Mouse (Mus musculus) bone marrow, adult 2 months (tissue): Measurements from ENCODE around the gene Rbp1. TPM values are rescaled to one million over a fixed set of nuclear protein-coding genes. Genes with fewer than 3 reads are reported as not detected.

Experiments used
- H3K27ac ChIP-seq: fragments of 200-500 bp; 2 replicates; pipeline ENCODE4 v1.5.1; 2012; ENCODE audit warnings: low read depth, mild to moderate bottlenecking, control low read depth, inconsistent platforms, low read length; ENCODE audit not compliant: control insufficient read depth, poor library complexity, insufficient read depth
- H3K4me1 ChIP-seq: fragments of 200-500 bp; 2 replicates; pipeline ENCODE4 v1.6.1; 2011; ENCODE audit warnings: low read length; ENCODE audit not compliant: control insufficient read depth, insufficient read depth
- H3K4me3 ChIP-seq: fragments of 200-500 bp; replicated peaks from 2 replicates; pipeline ENCODE3; 2011; ENCODE audit warnings: mild to moderate bottlenecking, low read depth, low read length, control low read depth; ENCODE audit not compliant: control insufficient read depth
- CTCF ChIP-seq: fragments of 200-500 bp; IDR thresholded peaks from 2 replicates; pipeline ENCODE4 v1.5.1; 2011; ENCODE audit warnings: low read length, control low read depth; ENCODE audit not compliant: control insufficient read depth, insufficient read depth
- POLR2A ChIP-seq: fragments of 200-500 bp; IDR thresholded peaks from 2 replicates; pipeline ENCODE4 v1.6.1; 2011; ENCODE audit warnings: low read depth, mild to moderate bottlenecking, control low read depth, low read length, borderline replicate concordance; ENCODE audit not compliant: control insufficient read depth
- WGBS: fragments of 180-500 bp; shearing (Covaris S2); methylation state at CpG from one replicate; pipeline ENCODE4 v1.1.7; 2018; 5-methylcytosine and 5-hydroxymethylcytosine counted together
- polyA plus RNA-seq: library from polyadenylated mRNA; stranded (reverse); fragments of >200 nt; gene quantifications from 2 replicates; pipeline ENCODE4 v1.2.4, GENCODE M21; 2011; ENCODE audit warnings: low replicate concordance; ENCODE audit not compliant: missing spikeins, insufficient read depth, insufficient read length

Rbp1 gene
- polyA plus RNA-seq: 2.9 and 4.9 TPM in 2 replicates

DNA sequence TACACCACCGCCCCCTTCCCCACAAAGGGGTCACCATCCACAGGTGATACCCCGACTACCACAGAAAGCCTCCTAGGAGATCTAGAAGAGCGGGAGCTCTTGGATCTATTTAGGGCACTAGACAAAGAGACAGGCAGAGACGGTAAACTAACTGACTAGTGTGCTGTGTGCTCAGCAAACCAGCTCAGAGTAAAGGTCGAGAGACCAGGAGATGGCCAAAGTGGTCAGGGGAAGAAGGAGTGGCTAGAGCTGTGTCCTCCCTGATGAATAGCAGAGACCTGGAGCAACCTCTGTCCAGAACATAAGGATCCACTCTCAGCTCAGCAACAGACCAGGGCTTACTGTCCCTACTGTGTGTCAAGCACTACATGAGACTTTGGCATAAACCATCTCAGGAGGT, at the start of gene Rbp1:
Gene Rbp1, plus strand, starts transcription at position 306 of the 400 bp plus-strand sequence.
- TF ChIP-seq POLR2A (no peak), CTCF (no peak)
- no peak within 1 kb of the TSS for H3K27ac ChIP-seq
- no peak within 1 kb of the TSS for H3K4me3 ChIP-seq
- WGBS: 76% methylated on average over 5 of the region's 5 CpGs
- H3K4me1 ChIP-seq: no peaks in the 10 kb centered on the region; the same call in 1 of the 2 replicates

- Histone ChIP-seq H3K4me3 (no peak overlapping the region), H3K4me1 (no peaks in the 10 kb centered on the region), H3K27ac (no peak overlapping the region)
- WGBS: 94% methylated on average over 5 of the region's 5 CpGs
- TF ChIP-seq CTCF (peak; percentile 23; the same call in 1 of the 2 replicates), POLR2A (no peak)
Measured at GRCm38 (mm10) chr9:98373358-98373757, 49.4 kb upstream of the Rbp1 start.

- WGBS: 93% methylated on average over 11 of the region's 11 CpGs
- TF ChIP-seq POLR2A (no peak), CTCF (no peak)
- H3K4me3 ChIP-seq: no peak overlapping the region
Measured at GRCm38 (mm10) chr9:98374897-98375296, 47.9 kb upstream of the Rbp1 start.

DNA sequence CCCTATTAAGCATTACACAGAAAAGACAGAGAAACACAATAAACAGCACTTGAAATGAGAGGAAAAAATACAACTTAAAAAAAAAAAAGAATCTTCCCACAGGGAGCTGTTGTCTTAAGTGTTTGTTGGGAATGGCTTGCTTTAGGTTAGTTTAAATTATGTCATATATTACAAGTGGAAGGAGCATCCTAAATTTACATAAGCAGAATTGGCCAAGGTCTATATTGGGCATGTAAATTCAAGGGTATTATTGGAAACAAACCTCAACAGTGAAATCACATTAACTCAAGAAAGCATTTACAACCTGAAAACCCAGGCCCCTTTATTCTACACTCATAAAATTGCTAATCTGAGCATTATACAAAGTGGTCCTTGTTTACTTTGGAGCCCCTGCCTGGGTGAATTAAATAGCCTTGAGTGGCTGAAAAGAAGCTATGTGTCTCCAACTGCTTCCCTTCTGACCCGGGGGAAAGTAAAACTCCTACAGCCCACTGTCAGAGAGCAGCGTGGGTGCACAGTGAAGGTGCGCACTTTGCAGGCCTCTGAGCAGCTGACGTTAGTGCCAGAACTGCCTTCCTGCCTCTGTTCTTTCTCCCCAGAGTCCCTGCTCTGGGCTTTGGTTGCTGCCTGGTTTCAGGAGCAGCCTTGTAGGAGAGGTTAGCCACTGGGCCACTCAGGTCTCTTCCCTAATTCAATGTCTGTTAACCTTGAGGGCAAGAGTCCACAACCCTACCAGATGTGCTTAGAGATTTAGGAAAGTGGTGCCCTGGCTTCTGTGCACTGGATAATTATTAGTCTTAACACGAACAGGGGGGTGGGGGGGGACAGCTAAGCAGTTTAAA, 47.2 kb upstream of the Rbp1 start:
- WGBS: 79% methylated on average over 5 of the region's 5 CpGs
- Histone ChIP-seq H3K27ac (no peak overlapping the region), H3K4me1 (no peaks in the 10 kb centered on the region), H3K4me3 (no peak overlapping the region)
- no peak for TF ChIP-seq POLR2A

More at GRCm38 (mm10) chr9:98374897-98375296, 47.9 kb upstream of the Rbp1 start:
- no peak overlapping the region for H3K27ac ChIP-seq
- H3K4me1 ChIP-seq: no peaks in the 10 kb centered on the region

DNA sequence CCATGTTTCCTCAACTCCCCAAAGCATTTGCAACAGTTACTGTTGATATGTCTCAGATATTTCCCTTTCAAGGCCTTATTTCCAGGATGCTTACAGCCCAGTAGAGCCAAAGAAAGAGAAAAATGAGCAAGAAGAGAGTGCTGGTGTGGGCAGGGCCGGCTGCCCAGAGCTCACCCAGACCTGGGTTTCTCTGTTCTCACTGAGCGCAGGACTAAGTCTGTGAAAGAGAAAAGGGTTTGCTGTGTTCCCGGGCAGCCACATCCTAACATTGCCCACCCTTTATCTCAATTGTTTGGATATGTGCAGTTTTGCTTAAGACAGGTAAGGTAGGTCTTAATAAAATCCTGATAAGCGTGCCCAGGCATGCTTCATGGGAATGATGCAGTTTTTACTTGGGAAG, 43.0 kb upstream of the Rbp1 start:
- WGBS: 90% methylated on average over 4 of the region's 4 CpGs
- no peak overlapping the region for H3K27ac ChIP-seq
- TF ChIP-seq POLR2A: no peak
- TF ChIP-seq CTCF: no peak

GRCm38 (mm10) chr9:98380593-98380992, 42.2 kb upstream of the Rbp1 start:
- Histone ChIP-seq H3K4me3 (no peak overlapping the region), H3K4me1 (no peaks in the 10 kb centered on the region), H3K27ac (no peak overlapping the region)
- TF ChIP-seq CTCF: no peak
- 92% methylated on average over 9 of the region's 9 CpGs for WGBS

More for the DNA sequence above, 43.0 kb upstream of the Rbp1 start:
- H3K4me1 ChIP-seq: no peaks in the 10 kb centered on the region
- H3K4me3 ChIP-seq: no peak overlapping the region

GRCm38 (mm10) chr9:98387741-98388632, 34.8 kb upstream of the Rbp1 start:
- Histone ChIP-seq H3K4me3 (no peak overlapping the region), H3K27ac (no peak overlapping the region), H3K4me1 (no peaks in the 10 kb centered on the region)
- TF ChIP-seq POLR2A: no peak
- TF ChIP-seq CTCF: no peak
- WGBS: 86% methylated on average over 10 of the region's 10 CpGs

DNA sequence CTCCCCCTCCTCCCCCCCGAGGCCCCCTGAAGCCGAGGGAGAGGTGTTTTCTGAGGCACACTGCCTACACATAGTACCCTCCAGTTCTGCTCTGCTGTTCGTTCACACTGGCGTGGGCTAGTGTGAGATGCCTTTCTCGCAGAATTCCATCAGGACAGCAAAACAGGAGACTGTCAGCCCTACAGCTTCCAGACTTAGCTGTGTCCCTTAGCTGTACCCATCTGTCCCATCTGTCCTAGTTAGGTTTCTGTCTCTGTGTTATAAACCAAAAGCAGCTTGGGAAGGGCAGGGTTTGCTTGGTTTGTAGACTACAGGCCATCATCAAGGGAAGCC, 34.2 kb upstream of the Rbp1 start:
- no peaks in the 10 kb centered on the region for H3K4me1 ChIP-seq
- no peak overlapping the region for H3K27ac ChIP-seq
- no peak overlapping the region for H3K4me3 ChIP-seq
- WGBS: 91% methylated on average over 5 of the region's 5 CpGs
- TF ChIP-seq POLR2A (no peak), CTCF (no peak)
